Mouse (Mus musculus) megakaryocyte-erythroid progenitor cell, adult 5 weeks (primary cell): ENCODE results near the gene T2. TPM values are rescaled to one million over a fixed set of nuclear protein-coding genes. Genes with fewer than 3 reads are reported as not detected.

Experiments
- polyA plus RNA-seq: library from polyadenylated mRNA; stranded (reverse); fragments of >175 nt; gene quantifications from 2 replicates; pipeline ENCODE4 v1.2.3, GENCODE M21; 2012

T2 gene
- polyA plus RNA-seq = 0.11 TPM in 1 of 2 replicates, not detected in the other

DNA sequence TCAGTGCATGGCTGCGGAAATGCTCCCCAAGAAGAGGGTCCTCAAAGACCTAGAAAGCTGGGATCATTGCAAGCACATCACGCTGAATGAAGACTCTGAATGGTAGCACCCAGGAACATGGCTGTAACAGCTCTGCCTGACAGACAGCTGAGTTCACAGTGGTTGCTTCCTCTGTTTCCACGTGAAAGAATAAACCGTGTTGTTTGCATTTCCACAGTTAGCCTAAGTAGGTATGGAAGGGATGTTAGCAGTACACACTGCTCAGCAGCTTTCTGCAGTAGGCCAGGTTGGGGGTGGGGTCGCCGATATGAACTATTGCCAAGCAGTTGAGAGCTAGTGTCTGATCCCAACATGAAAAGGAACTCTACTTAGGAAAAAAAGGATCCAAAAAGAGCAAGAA is at the start of gene T2:
TSS of gene T2 (plus strand) at position 301 of the 400 bp plus-strand sequence.

DNA sequence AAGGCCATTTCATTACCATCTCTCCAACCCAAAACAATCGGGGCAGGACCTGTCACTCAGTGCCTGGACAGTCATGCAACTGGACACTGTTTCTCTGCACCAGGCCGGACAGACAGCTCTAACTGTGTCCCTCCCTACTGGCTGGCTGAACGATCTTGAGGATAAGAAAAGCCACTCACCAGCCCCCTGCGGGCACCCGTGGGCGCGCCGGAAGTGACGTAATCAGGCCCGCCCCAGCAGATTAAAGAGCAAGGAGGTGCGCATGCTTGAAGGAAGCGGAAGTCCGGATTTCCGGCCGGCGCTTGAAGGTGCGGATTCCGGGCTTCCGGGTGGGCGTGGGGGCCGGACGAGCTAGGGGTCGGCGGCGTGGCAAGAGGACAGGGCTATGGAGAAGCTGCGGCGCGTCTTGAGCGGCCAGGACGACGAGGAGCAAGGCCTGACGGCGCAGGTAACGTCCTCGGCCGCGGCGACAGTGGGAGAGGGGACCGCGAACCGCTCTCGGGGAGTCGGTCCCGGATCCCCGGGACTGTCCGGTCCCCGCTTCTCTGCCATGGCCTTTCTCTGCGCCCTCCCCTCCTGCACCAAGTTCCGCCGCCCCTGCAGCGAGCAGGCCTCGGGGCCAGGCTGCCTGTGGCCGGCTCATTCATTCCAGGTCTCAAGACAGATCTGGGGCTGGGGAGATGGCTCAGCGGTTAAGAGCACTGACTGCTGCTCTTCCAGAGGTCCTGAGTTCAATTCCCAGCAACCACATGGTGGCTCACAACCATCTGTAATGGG is 44.8 kb upstream of the T2 start, which contains the start of gene Sft2d1:
TSS of gene Sft2d1 (plus strand) at position 265 of the 777 bp plus-strand sequence.

DNA sequence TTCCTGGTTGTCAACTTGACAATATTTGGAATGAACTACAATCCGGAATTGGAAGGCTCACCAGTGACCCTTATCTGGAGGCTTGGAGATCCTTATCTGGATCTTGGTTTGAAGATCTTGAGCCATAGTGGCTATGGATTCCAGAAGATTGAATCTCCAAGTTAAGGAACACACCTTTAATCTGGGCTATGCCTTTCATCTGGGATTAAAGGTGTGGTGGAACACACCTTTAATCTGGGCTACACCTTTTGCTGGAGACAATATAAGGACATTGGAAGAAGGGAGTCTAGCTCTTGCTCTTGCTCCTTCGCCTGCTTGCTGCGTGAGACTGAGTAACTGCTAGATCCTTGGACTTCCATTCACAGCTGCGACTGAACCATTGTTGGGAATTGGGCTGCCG is 18.6 kb upstream of the T2 start, which contains the start of gene Prr18:
TSS of gene Prr18 (plus strand) at position 301 of the 400 bp plus-strand sequence.

DNA sequence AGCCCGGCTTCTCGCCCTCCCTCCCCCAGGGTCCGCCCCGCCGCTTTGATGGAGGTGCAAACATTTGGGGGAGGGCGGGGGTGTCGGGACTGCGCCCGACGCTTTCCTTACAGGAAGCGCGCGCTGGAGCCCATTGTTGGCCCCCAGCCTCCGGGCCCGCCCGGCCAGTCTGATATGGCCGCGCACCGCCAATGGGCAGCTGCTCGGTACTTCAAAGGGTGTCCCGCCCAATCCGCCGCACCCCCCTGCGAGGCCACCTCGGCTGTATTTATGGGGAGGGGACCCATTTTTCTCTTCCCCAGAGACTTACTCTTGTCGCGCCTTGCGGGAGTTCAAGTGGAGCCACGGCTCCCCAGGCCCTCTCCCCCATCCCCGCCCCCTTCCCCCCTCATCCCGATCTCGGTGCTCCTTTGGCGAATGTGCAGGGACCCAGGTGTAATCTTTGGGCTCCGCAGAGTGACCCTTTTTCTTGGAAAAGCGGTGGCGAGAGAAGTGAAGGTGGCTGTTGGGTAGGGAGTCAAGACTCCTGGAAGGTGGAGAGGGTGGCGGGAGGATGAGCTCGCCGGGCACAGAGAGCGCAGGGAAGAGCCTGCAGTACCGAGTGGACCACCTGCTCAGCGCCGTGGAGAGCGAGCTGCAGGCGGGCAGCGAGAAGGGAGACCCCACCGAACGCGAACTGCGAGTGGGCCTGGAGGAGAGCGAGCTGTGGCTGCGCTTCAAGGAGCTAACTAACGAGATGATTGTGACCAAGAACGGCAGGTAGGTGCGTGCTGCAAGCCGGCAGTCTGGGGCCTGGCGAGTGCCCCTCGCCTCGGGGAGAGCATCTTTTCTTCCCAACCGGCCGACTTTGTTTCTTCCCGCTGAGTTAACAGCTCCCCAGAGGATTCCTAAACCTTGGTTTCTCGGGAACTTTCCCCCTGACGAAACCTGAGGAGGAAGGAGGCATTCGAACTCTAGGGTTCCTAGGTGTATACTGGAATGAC is 78.5 kb downstream of the T2 start, which contains the start of gene T:
TSS of gene T (plus strand) at position 446 of the 983 bp plus-strand sequence.

Other genes starting within 250 kb of the T2 start
- not detected in 2 replicates for gene Gm49673, start 208.2 kb upstream of the T2 start, polyA plus RNA-seq
- gene Rnaset2a, start 207.9 kb upstream of the T2 start, polyA plus RNA-seq = 80.2 and 107 TPM in 2 replicates
- gene Fgfr1op, start 190.5 kb upstream of the T2 start, polyA plus RNA-seq = 10.9 and 17.9 TPM in 2 replicates
- not detected in 2 replicates for gene Ccr6, start 119.9 kb upstream of the T2 start, polyA plus RNA-seq
- 36.6 and 39.4 TPM in 2 replicates for gene Mpc1, start 73.1 kb upstream of the T2 start, polyA plus RNA-seq
- 79.9 and 89.3 TPM in 2 replicates for gene Sft2d1, start 44.9 kb upstream of the T2 start, polyA plus RNA-seq
- 0.22 and 0.80 TPM in 2 replicates for gene Prr18, start 18.5 kb upstream of the T2 start, polyA plus RNA-seq
- gene T, start 78.4 kb downstream of the T2 start, polyA plus RNA-seq = 0.15 TPM in 1 of 2 replicates, not detected in the other
- gene Pde10a, start 169.4 kb downstream of the T2 start, polyA plus RNA-seq = 0.49 and 1.5 TPM in 2 replicates
- not detected in 2 replicates for gene Gm17087, start 211.0 kb downstream of the T2 start, polyA plus RNA-seq